Mouse (Mus musculus) kidney, embryonic 15.5 days (tissue): ENCODE measurements around the gene Gm26558. TPM values are rescaled to one million over a fixed set of nuclear protein-coding genes. Genes with fewer than 3 reads are reported as not detected.

ENCODE experiments used
- ATAC-seq: fragments of 200-750 bp; cut with Nextera tagmentation; replicated peaks from 2 replicates; pipeline ENCODE4 v1.8.0; 2017; ENCODE audit warnings: moderate TSS enrichment; ENCODE audit not compliant: low FRiP score
- H3K27ac ChIP-seq: fragments of 300-500 bp; sonication (generic); 2 replicates; pipeline ENCODE4 v1.5.1; 2015; ENCODE audit warnings: mild to moderate bottlenecking, inconsistent platforms
- H3K27me3 ChIP-seq: fragments of 300-500 bp; sonication (generic); 2 replicates; pipeline ENCODE4 v1.6.1; 2015; ENCODE audit warnings: inconsistent platforms
- H3K36me3 ChIP-seq: fragments of 300-500 bp; sonication (generic); 2 replicates; pipeline ENCODE4 v1.6.1; 2015; ENCODE audit warnings: inconsistent platforms
- H3K4me1 ChIP-seq: fragments of 300-500 bp; sonication (generic); 2 replicates; pipeline ENCODE4 v1.6.1; 2015; ENCODE audit warnings: inconsistent platforms
- H3K4me2 ChIP-seq: fragments of 300-500 bp; sonication (generic); 2 replicates; pipeline ENCODE4 v1.6.1; 2015; ENCODE audit warnings: moderate library complexity, mild to moderate bottlenecking, inconsistent platforms
- H3K4me3 ChIP-seq: fragments of 300-500 bp; sonication (generic); replicated peaks from 2 replicates; pipeline ENCODE4 v1.5.1; 2015; ENCODE audit warnings: mild to moderate bottlenecking, inconsistent platforms
- H3K9ac ChIP-seq: fragments of 300-500 bp; sonication (generic); 2 replicates; pipeline ENCODE4 v1.6.1; 2015; ENCODE audit warnings: mild to moderate bottlenecking, inconsistent platforms
- H3K9me3 ChIP-seq: fragments of 300-500 bp; sonication (generic); replicated peaks from 2 replicates; pipeline ENCODE4 v1.6.1; 2016; ENCODE audit warnings: inconsistent platforms
- WGBS: fragments of 180-500 bp; shearing (Covaris S2); methylation state at CpG from one replicate; pipeline ENCODE4 v1.1.7; 2015; ENCODE audit warnings: mixed read lengths; 5-methylcytosine and 5-hydroxymethylcytosine counted together
- polyA plus RNA-seq: library from polyadenylated mRNA; unstranded; fragments of >200 nt; fragmentation: Nextera tagmentation; extraction: Ambion mirVana; gene quantifications from 2 replicates; pipeline ENCODE4 v1.2.1, GENCODE M21; 2015

Gene Gm26558
- polyA plus RNA-seq, 1 experiment from 2014 or later = 4.8 TPM

- H3K27ac ChIP-seq = no peak overlapping the region
- no peak overlapping the region for H3K4me3 ChIP-seq
- peaks cover 11% of the 10 kb centered on the region for H3K36me3 ChIP-seq
- ATAC-seq = no peak
- H3K9me3 ChIP-seq = no peaks in the 10 kb centered on the region
- 86% methylated on average over 7 of the region's 7 CpGs for WGBS
- no peak overlapping the region for H3K4me2 ChIP-seq
- no peaks in the 10 kb centered on the region for H3K27me3 ChIP-seq
- H3K4me1 ChIP-seq = no peaks in the 10 kb centered on the region
- no peak overlapping the region for H3K9ac ChIP-seq
These were observed 11.7 kb upstream of the Gm26558 start for GRCm38 (mm10) chr2:70673445-70674126.

DNA sequence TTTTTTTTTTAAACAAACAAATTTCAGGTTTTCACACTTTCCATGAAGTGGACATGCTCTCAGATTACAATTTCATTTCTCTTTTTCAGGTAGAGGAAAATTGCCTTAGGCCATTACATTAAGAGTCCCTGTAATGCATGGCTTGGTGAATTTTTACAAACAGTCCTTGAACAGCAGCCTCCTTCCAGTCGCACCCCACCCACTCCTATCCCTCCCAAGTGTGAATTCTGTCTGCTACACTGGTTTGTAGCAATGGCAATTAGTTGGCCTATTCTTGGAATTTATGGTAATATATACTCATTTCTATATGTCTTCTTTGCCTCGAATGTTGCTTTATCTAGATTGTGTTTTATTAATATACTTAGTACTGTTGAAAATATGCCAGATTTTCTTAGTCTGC, 10.6 kb upstream of the Gm26558 start:
- ATAC-seq = no peak
- Histone ChIP-seq H3K4me3 (no peak overlapping the region), H3K27me3 (no peaks in the 10 kb centered on the region), H3K4me2 (no peak overlapping the region), H3K9ac (no peak overlapping the region), H3K9me3 (no peaks in the 10 kb centered on the region), H3K27ac (no peak overlapping the region), H3K36me3 (peaks cover 2% of the 10 kb centered on the region; the same call in 1 of the 2 replicates), H3K4me1 (no peaks in the 10 kb centered on the region)
- 73% methylated on average over 2 of the region's 2 CpGs for WGBS

- peaks cover 3% of the 10 kb centered on the region; the same call in 1 of the 2 replicates for H3K4me1 ChIP-seq
- 55% methylated on average over 2 of the region's 2 CpGs for WGBS
- H3K9me3 ChIP-seq = no peaks in the 10 kb centered on the region
- H3K27ac ChIP-seq = no peak overlapping the region
- H3K4me2 ChIP-seq = no peak overlapping the region
- H3K27me3 ChIP-seq = no peaks in the 10 kb centered on the region
- peaks cover 13% of the 10 kb centered on the region for H3K36me3 ChIP-seq
- ATAC-seq = no peak
- no peak overlapping the region for H3K9ac ChIP-seq
- no peak overlapping the region for H3K4me3 ChIP-seq
These were observed 8.0 kb upstream of the Gm26558 start for GRCm38 (mm10) chr2:70669896-70670295.

- Histone ChIP-seq H3K4me2 (no peak overlapping the region), H3K27me3 (no peaks in the 10 kb centered on the region), H3K9me3 (no peaks in the 10 kb centered on the region), H3K4me3 (no peak overlapping the region), H3K36me3 (peaks cover 17% of the 10 kb centered on the region), H3K27ac (no peak overlapping the region), H3K4me1 (peaks cover 3% of the 10 kb centered on the region; the same call in 1 of the 2 replicates), H3K9ac (no peak overlapping the region)
- ATAC-seq = no peak
- WGBS = 84% methylated on average over 2 of the region's 2 CpGs
These were observed 7.3 kb upstream of the Gm26558 start for GRCm38 (mm10) chr2:70669241-70669640.

- no peak for ATAC-seq
- H3K27me3 ChIP-seq = no peaks in the 10 kb centered on the region
- 87% methylated on average over 7 of the region's 7 CpGs for WGBS
- H3K9ac ChIP-seq = no peak overlapping the region
- H3K36me3 ChIP-seq = peaks cover 21% of the 10 kb centered on the region
- H3K4me3 ChIP-seq = no peak overlapping the region
- peaks cover 19% of the 10 kb centered on the region for H3K4me1 ChIP-seq
- no peak overlapping the region for H3K27ac ChIP-seq
- no peak overlapping the region for H3K4me2 ChIP-seq
- no peaks in the 10 kb centered on the region for H3K9me3 ChIP-seq
These were observed 5.1 kb upstream of the Gm26558 start for GRCm38 (mm10) chr2:70667016-70667415.

DNA sequence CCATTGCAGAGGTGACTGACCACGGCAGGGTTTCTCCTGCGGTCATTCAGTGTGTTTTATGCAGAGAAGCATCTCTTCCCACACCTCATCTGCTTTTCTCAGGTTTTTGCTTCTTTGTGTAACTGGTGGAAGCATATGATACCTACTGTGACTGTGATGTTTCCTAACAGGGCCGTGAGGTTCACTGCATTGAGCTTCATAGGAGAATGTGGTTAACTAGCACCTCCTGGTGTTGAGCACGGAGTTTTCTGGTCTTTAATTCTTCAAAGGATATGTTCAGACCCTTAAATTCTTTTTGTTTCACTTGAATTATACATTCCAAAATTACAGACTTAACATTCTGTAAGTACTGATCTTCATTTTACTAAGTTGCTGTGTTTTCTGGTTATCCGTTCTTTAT, 1.9 kb upstream of the Gm26558 start:
- no peak overlapping the region for H3K4me2 ChIP-seq
- ATAC-seq = no peak
- 81% methylated on average over 5 of the region's 5 CpGs for WGBS
- H3K9ac ChIP-seq = no peak overlapping the region
- H3K36me3 ChIP-seq = peaks cover 21% of the 10 kb centered on the region
- no peak overlapping the region for H3K4me3 ChIP-seq
- no peaks in the 10 kb centered on the region for H3K9me3 ChIP-seq
- H3K4me1 ChIP-seq = peaks cover 23% of the 10 kb centered on the region
- no peak overlapping the region for H3K27ac ChIP-seq
- no peaks in the 10 kb centered on the region for H3K27me3 ChIP-seq

DNA sequence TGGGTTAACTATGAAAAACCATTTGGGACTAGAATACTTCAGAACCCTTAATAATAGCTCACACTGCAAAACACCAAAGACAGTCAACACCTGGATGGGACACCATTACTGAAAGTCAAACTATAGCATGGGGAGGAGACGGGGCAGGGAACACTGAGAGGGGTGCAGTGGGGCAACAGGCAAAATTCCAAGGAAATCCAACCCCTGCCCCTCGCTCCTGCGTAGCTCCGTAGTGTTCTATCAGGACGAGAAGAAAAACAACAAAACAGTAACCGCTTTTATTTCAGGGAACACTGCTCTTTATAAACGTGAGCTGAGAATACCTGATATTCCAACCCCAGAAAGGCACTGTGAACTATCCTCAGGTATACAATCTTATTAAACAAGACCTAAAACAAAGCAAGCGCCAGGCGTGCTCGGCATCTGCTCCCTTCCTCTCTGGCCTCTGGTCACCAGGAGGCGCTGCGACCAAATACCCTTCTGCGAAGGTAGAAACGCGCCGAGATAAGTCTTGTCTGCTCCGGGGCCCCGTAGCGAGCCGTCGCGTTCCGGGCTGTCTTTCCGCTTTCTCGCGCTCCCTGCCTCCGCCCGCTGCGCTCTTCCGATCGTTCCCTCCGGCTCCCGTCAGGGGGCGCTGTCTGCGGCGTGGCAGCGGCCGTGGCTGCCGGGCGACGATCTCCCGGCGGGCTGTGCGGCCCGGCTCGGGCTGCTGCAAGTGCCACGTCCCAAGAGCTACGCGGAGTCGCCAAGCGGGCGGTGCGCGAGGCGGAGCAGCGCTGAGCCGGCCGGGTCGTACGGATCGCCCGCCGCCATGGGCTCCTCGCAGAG, 807 bp downstream of the Gm26558 start, which contains the start of gene Gorasp2:
Gorasp2 (plus strand) TSS at position 690 of the 828 bp plus-strand sequence.
- Histone ChIP-seq H3K9ac (peak within 1 kb of the TSS; percentile 91), H3K27me3 (no peaks in the 10 kb centered on the region), H3K27ac (peak within 1 kb of the TSS; percentile 92), H3K9me3 (no peaks in the 10 kb centered on the region), H3K4me1 (peaks cover 20% of the 10 kb centered on the region), H3K36me3 (peaks cover 20% of the 10 kb centered on the region), H3K4me2 (peak within 1 kb of the TSS; percentile 79), H3K4me3 (peak within 1 kb of the TSS; percentile 88)
- WGBS = under 1% methylated on average over 60 of the region's 64 CpGs
- ATAC-seq = peak; percentile 97

DNA sequence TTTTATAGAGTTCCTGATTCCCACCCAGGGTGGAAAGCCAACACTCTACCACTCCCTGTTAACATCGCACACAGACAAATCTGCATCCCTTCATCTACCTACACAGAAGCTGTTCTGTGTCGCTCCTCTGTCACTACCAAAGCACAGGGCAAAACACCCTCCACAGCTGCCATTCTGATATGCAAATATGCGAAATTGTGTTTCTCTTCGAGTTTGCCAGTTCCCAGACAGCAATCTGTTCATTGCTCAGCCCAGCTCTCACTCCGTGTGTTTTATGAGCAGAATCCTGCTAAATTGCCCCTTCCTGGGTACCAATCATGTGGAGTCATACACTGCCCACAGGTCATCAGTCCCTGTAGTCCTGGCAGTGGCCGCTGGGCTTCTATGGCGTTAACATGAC, 4.8 kb downstream of the Gm26558 start:
- no peak for ATAC-seq
- no peak overlapping the region for H3K4me3 ChIP-seq
- no peak overlapping the region for H3K4me2 ChIP-seq
- 0 out of 2 replicates have a peak, but pooled peaks cover 4% of the 10 kb centered on the region for H3K4me1 ChIP-seq
- H3K27ac ChIP-seq = no peak overlapping the region
- no peaks in the 10 kb centered on the region for H3K36me3 ChIP-seq
- no peak overlapping the region for H3K9ac ChIP-seq
- 66% methylated on average over 7 of the region's 7 CpGs for WGBS
- H3K27me3 ChIP-seq = no peaks in the 10 kb centered on the region
- H3K9me3 ChIP-seq = no peaks in the 10 kb centered on the region

- Histone ChIP-seq H3K4me2 (no peak overlapping the region), H3K27ac (no peak overlapping the region), H3K27me3 (no peaks in the 10 kb centered on the region), H3K9ac (no peak overlapping the region), H3K4me3 (no peak overlapping the region), H3K36me3 (no peaks in the 10 kb centered on the region), H3K9me3 (no peaks in the 10 kb centered on the region), H3K4me1 (no peaks in the 10 kb centered on the region)
- WGBS = 61% methylated on average over 6 of the region's 6 CpGs
- ATAC-seq = no peak
These were observed 10.1 kb downstream of the Gm26558 start for GRCm38 (mm10) chr2:70651820-70652219.

GRCm38 (mm10) chr2:70649471-70649870, 12.4 kb downstream of the Gm26558 start:
- H3K9ac ChIP-seq = no peak overlapping the region
- no peak overlapping the region for H3K4me3 ChIP-seq
- H3K27ac ChIP-seq = no peak overlapping the region
- no peaks in the 10 kb centered on the region for H3K36me3 ChIP-seq
- ATAC-seq = no peak
- no peaks in the 10 kb centered on the region for H3K9me3 ChIP-seq
- no peaks in the 10 kb centered on the region for H3K27me3 ChIP-seq
- no peak overlapping the region for H3K4me2 ChIP-seq
- no peaks in the 10 kb centered on the region for H3K4me1 ChIP-seq
- 94% methylated on average over 4 of the region's 4 CpGs for WGBS

- no peak overlapping the region for H3K4me3 ChIP-seq
- no peaks in the 10 kb centered on the region for H3K9me3 ChIP-seq
- no peaks in the 10 kb centered on the region for H3K4me1 ChIP-seq
- no peak overlapping the region for H3K27ac ChIP-seq
- H3K4me2 ChIP-seq = no peak overlapping the region
- H3K9ac ChIP-seq = no peak overlapping the region
- 78% methylated on average over 5 of the region's 5 CpGs for WGBS
- H3K27me3 ChIP-seq = no peaks in the 10 kb centered on the region
- ATAC-seq = no peak
- no peaks in the 10 kb centered on the region for H3K36me3 ChIP-seq
These were observed 13.6 kb downstream of the Gm26558 start for GRCm38 (mm10) chr2:70648271-70648670.

GRCm38 (mm10) chr2:70647681-70648080, 14.2 kb downstream of the Gm26558 start:
- Histone ChIP-seq H3K27me3 (no peaks in the 10 kb centered on the region), H3K36me3 (no peaks in the 10 kb centered on the region), H3K4me2 (no peak overlapping the region), H3K9ac (no peak overlapping the region), H3K4me1 (no peaks in the 10 kb centered on the region), H3K9me3 (no peaks in the 10 kb centered on the region), H3K4me3 (no peak overlapping the region), H3K27ac (no peak overlapping the region)
- ATAC-seq = no peak
- WGBS = 38% methylated on average over 4 of the region's 4 CpGs
